Mouse (Mus musculus) v-Abl transformed pro-B cells (cell line): ENCODE data around the gene Olfr1420.
"Not testable (repeated sequence)": the region's sequence is repeated elsewhere in the genome, so short reads cannot be mapped to it uniquely, and the experiment has no call there.

Experiments
- in situ Hi-C, 2 experiments: fragments of 400-800 bp; cut with MboI; formaldehyde crosslinking; loops; one replicate each; pipeline ENCODE4 v1.15.1; 2025; ENCODE audit not compliant: unreplicated experiment in 2 of 2

The Olfr1420 gene

GRCm38 (mm10) chr19:11886265-11886664 is at the start of gene Olfr1420:
TSS of gene Olfr1420 (plus strand) at chr19:11886565.
- in situ Hi-C loops = no loop called here

- in situ Hi-C loops = no loop called here
Measured at GRCm38 (mm10) chr19:11839119-11839518, 47.2 kb upstream of the Olfr1420 start, which contains the start of gene Olfr1417. TSS of gene Olfr1417 (minus strand) at chr19:11839219.

- in situ Hi-C loops = no loop called here
Measured at GRCm38 (mm10) chr19:11846333-11846732, 40.0 kb upstream of the Olfr1420 start.

- in situ Hi-C loops = no loop called here
Measured at GRCm38 (mm10) chr19:11852652-11853051, 33.7 kb upstream of the Olfr1420 start.

GRCm38 (mm10) chr19:11854821-11855220 is 31.5 kb upstream of the Olfr1420 start:
- in situ Hi-C loops = no loop called here

GRCm38 (mm10) chr19:11856506-11856905 is 29.9 kb upstream of the Olfr1420 start:
- in situ Hi-C loops = no loop called here

GRCm38 (mm10) chr19:11860966-11861365 is 25.4 kb upstream of the Olfr1420 start, which contains the start of gene Olfr1418:
TSS of gene Olfr1418 (minus strand) at chr19:11861066.
- in situ Hi-C loops = no loop called here

GRCm38 (mm10) chr19:11867837-11868236 is 18.5 kb upstream of the Olfr1420 start:
- in situ Hi-C loops = no loop called here

GRCm38 (mm10) chr19:11875006-11875405 is 11.4 kb upstream of the Olfr1420 start, which contains the start of gene Olfr1419:
TSS of gene Olfr1419 (minus strand) at chr19:11875106.
- in situ Hi-C loops = no loop called here

GRCm38 (mm10) chr19:11878404-11878803 is 8.0 kb upstream of the Olfr1420 start:
- in situ Hi-C loops = not testable (repeated sequence)

GRCm38 (mm10) chr19:11911021-11911420 is 24.7 kb downstream of the Olfr1420 start:
- in situ Hi-C loops = loop anchor here (5.0 to 10.0 kb wide), 4 partner anchors 96 to 564 kb away; no protein-coding TSS in a partner anchor

- in situ Hi-C loops = loop anchor here (5.0 to 10.0 kb wide), 4 partner anchors 96 to 563 kb away; no protein-coding TSS in a partner anchor
Measured at GRCm38 (mm10) chr19:11911603-11912002, 25.2 kb downstream of the Olfr1420 start.

- in situ Hi-C loops = loop anchor here (5.0 to 10.0 kb wide), 4 partner anchors 95 to 563 kb away; no protein-coding TSS in a partner anchor
Measured at GRCm38 (mm10) chr19:11912037-11912532, 25.7 kb downstream of the Olfr1420 start, which contains the start of gene Patl1. TSS of gene Patl1 (plus strand) at chr19:11912399.

- in situ Hi-C loops = loop anchor here (5.0 to 10.0 kb wide), 4 partner anchors 95 to 562 kb away; no protein-coding TSS in a partner anchor
Measured at GRCm38 (mm10) chr19:11912533-11913121, 26.3 kb downstream of the Olfr1420 start.

- in situ Hi-C loops = loop anchor here (10.0 kb wide), 2 partner anchors 301 to 559 kb away; no protein-coding TSS in a partner anchor
Measured at GRCm38 (mm10) chr19:11915804-11916203, 29.4 kb downstream of the Olfr1420 start.

- in situ Hi-C loops = loop anchor here in 1 of 2 experiments (5.0 kb wide), 1 partner anchor 150 kb away; the partner anchor contains the start of gene Mrpl16
Measured at GRCm38 (mm10) chr19:11922068-11922467, 35.7 kb downstream of the Olfr1420 start.

GRCm38 (mm10) chr19:11922515-11922914 is 36.1 kb downstream of the Olfr1420 start:
- in situ Hi-C loops = loop anchor here in 1 of 2 experiments (5.0 kb wide), 1 partner anchor 150 kb away; the partner anchor contains the start of gene Mrpl16

GRCm38 (mm10) chr19:11926380-11926779 is 40.0 kb downstream of the Olfr1420 start:
- in situ Hi-C loops = loop anchor here (5.0 to 25.0 kb wide), 4 partner anchors 61 to 1389 kb away; partner anchors contain the start of genes Cpsf7 (in 1 of the 2), Ddb1 (in 1 of the 2), Ms4a2 (in 1 of the 2) and Ms4a6d (in 1 of the 2)

- in situ Hi-C loops = loop anchor here (5.0 to 25.0 kb wide), 4 partner anchors 59 to 1391 kb away; partner anchors contain the start of genes Cpsf7 (in 1 of the 2), Ddb1 (in 1 of the 2), Ms4a2 (in 1 of the 2) and Ms4a6d (in 1 of the 2)
Measured at GRCm38 (mm10) chr19:11928025-11928748, 41.8 kb downstream of the Olfr1420 start.

- in situ Hi-C loops = loop anchor here (10.0 to 25.0 kb wide), 4 partner anchors 334 to 1409 kb away; partner anchors contain the start of genes Ms4a6d (in 2 of the 2), Cpsf7 (in 1 of the 2), Ddb1 (in 1 of the 2) and Ms4a2 (in 1 of the 2)
Measured at GRCm38 (mm10) chr19:11946460-11946859, 60.1 kb downstream of the Olfr1420 start.
